ENCODE assay signal across 25 mouse cellular contexts in the genomic region with DNA sequence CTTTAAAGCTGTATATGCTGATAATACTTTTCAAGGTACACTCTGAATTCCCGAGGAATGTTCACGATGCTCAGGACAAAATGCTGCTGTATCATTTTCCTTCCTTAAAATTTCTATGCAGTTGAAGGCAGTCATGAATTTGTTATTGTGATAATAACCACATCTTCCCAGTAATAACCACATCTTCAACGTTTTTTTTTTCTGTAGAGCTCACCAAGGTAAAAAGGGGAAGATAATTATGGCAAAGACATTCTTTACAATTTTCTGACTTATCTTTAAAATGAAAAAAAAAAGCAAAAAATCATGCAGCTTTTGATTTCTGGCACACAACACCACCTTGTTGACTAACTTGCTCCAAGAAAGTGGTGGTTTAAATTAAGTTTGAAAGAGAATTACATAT.
"Had no signal": no experiment of that assay in that cellular context is flagged by ENCODE, and none has a peak within 500 bp of the region (broad histone marks: within the 10 kb centered on the region; RNA-seq: fewer than 3 reads in every experiment).

No protein-coding gene starts in this region.

- H3K4me1 ChIP-seq: embryonic facial prominence, embryonic 10.5 days; embryonic facial prominence, embryonic 12.5 days; embryonic facial prominence, embryonic 13.5 days; embryonic facial prominence, embryonic 15.5 days; forebrain, embryonic 10.5 days; forebrain, embryonic 12.5 days; forebrain, embryonic 13.5 days; forebrain, embryonic 15.5 days had no signal

- H3K9me3 ChIP-seq: forebrain, embryonic 12.5 days; forebrain, embryonic 15.5 days had no signal

- H3K27ac ChIP-seq: embryonic facial prominence, embryonic 10.5 days; embryonic facial prominence, embryonic 12.5 days; embryonic facial prominence, embryonic 13.5 days; embryonic facial prominence, embryonic 15.5 days; forebrain, embryonic 10.5 days; forebrain, embryonic 12.5 days; forebrain, embryonic 13.5 days; forebrain, embryonic 15.5 days; gastrocnemius, adult 2 months; heart, adult 2 months had no signal

- H3K36me3 ChIP-seq: embryonic facial prominence, embryonic 10.5 days; embryonic facial prominence, embryonic 12.5 days; embryonic facial prominence, embryonic 13.5 days; embryonic facial prominence, embryonic 15.5 days; forebrain, embryonic 10.5 days; forebrain, embryonic 12.5 days; forebrain, embryonic 15.5 days had no signal

- H3K4me3 ChIP-seq: embryonic facial prominence, embryonic 10.5 days; embryonic facial prominence, embryonic 12.5 days; embryonic facial prominence, embryonic 13.5 days; embryonic facial prominence, embryonic 15.5 days; erythroblast, embryonic 14.5 days; forebrain, embryonic 10.5 days; forebrain, embryonic 12.5 days; forebrain, embryonic 13.5 days; forebrain, embryonic 15.5 days; gastrocnemius, adult 2 months; heart, adult 2 months had no signal

- H3K9ac ChIP-seq: embryonic facial prominence, embryonic 12.5 days; embryonic facial prominence, embryonic 13.5 days; embryonic facial prominence, embryonic 15.5 days; forebrain, embryonic 12.5 days; forebrain, embryonic 13.5 days; forebrain, embryonic 15.5 days; forebrain, postnatal 0 days had no signal

- DNase-seq: cerebellum, adult 9-10 months; cerebellum, adult 9-11 months; cerebellum, postnatal 10 days; cerebellum, postnatal 14 days; cerebellum, postnatal 25 days; cerebellum, postnatal 36 days; embryo, embryonic 11 days; forebrain, postnatal 0 days; gastrocnemius, adult 2 months; gastrocnemius, postnatal 10 days; gastrocnemius, postnatal 14 days; gastrocnemius, postnatal 25 days; gastrocnemius, postnatal 36 days; heart, adult 11 months; heart, adult 18-20 months; heart, adult 2 months had no signal

- H3K27me3 ChIP-seq: embryonic facial prominence, embryonic 12.5 days; embryonic facial prominence, embryonic 13.5 days; embryonic facial prominence, embryonic 15.5 days; forebrain, embryonic 12.5 days; forebrain, embryonic 13.5 days; forebrain, embryonic 15.5 days had no signal
